In genomic region chr2:141323956-141324460, GRCm38 (mm10) we compare ENCODE assay signal across 16 mouse cellular contexts.
"Had no signal": no experiment of that assay in that cellular context is flagged by ENCODE, and none has a peak within 500 bp of the region (broad histone marks: within the 10 kb centered on the region; RNA-seq: fewer than 3 reads in every experiment).

No protein-coding gene starts in this region.

- H3K36me3 ChIP-seq: limb, embryonic 12.5 days; liver, embryonic 13.5 days; lung, embryonic 15.5 days had no signal

- H3K4me2 ChIP-seq: limb, embryonic 12.5 days; liver, embryonic 13.5 days; lung, embryonic 15.5 days had no signal

- H3K9me3 ChIP-seq: limb, embryonic 12.5 days; liver, embryonic 13.5 days; lung, embryonic 15.5 days; megakaryocyte, embryonic 14.5 days had no signal

- H3K4me3 ChIP-seq: left cerebral cortex, adult 2 months; limb, embryonic 12.5 days; liver, embryonic 13.5 days; lung, embryonic 15.5 days; megakaryocyte, embryonic 14.5 days had no signal

- DNase-seq: kidney, adult 8-10 months; kidney, postnatal 25 days; liver; liver, embryonic 13.5 days; liver, postnatal 0 days; lung, postnatal 14 days; right cerebral cortex, adult 18-20 months; right cerebral cortex, postnatal 25 days; thymus, postnatal 4 days had no signal

- ATAC-seq: liver, postnatal 0 days; midbrain, embryonic 16.5 days had no signal

- H3K4me1 ChIP-seq: limb, embryonic 12.5 days; liver, embryonic 13.5 days; lung, embryonic 15.5 days; megakaryocyte, embryonic 14.5 days had no signal

- H3K27ac ChIP-seq: left cerebral cortex, adult 2 months; limb, embryonic 12.5 days; liver, embryonic 13.5 days; lung, embryonic 15.5 days; macrophage; stomach, postnatal 0 days had no signal

- H3K27me3 ChIP-seq: limb, embryonic 12.5 days; liver, embryonic 13.5 days; lung, embryonic 15.5 days; megakaryocyte, embryonic 14.5 days had no signal

- H3K9ac ChIP-seq: limb, embryonic 12.5 days; liver, embryonic 13.5 days; liver, postnatal 0 days; lung, embryonic 15.5 days had no signal
